Mouse (Mus musculus) megakaryocyte, embryonic 14.5 days (primary cell): Measurements from ENCODE around the gene Dctn5. TPM values are rescaled to one million over a fixed set of nuclear protein-coding genes. Genes with fewer than 3 reads are reported as not detected.

Experiments used
- H3K27me3 ChIP-seq: replicated peaks from 2 replicates; pipeline ENCODE3; 2012; ENCODE audit warnings: inconsistent platforms
- H3K36me3 ChIP-seq: replicated peaks from 2 replicates; pipeline ENCODE3; 2012; ENCODE audit warnings: low read length, inconsistent platforms, mixed read lengths
- H3K4me1 ChIP-seq: 2 replicates; pipeline ENCODE4 v1.6.1; 2012; ENCODE audit warnings: inconsistent platforms
- H3K4me3 ChIP-seq: replicated peaks from 2 replicates; pipeline ENCODE3; 2012; ENCODE audit warnings: moderate library complexity, mild to moderate bottlenecking, inconsistent platforms
- H3K9me3 ChIP-seq: 2 replicates; pipeline ENCODE4 v1.6.1; 2012; ENCODE audit warnings: inconsistent platforms
- FLI1 ChIP-seq: IDR thresholded peaks from 2 replicates; pipeline ENCODE4 v1.6.1; 2012; ENCODE audit warnings: low read length, inconsistent platforms, mixed read lengths
- GATA1 ChIP-seq: IDR thresholded peaks from 3 replicates; pipeline ENCODE4 v1.6.1; 2012; ENCODE audit warnings: mixed read lengths, low read length, inconsistent platforms, borderline replicate concordance
- polyA plus RNA-seq: library from polyadenylated mRNA; stranded (reverse); fragments of >175 nt; gene quantifications from 2 replicates; pipeline ENCODE4 v1.2.3, GENCODE M21; 2012; ENCODE audit warnings: low replicate concordance; ENCODE audit not compliant: insufficient read depth

Dctn5 gene
- polyA plus RNA-seq, 1 experiment: 7.6 TPM

DNA sequence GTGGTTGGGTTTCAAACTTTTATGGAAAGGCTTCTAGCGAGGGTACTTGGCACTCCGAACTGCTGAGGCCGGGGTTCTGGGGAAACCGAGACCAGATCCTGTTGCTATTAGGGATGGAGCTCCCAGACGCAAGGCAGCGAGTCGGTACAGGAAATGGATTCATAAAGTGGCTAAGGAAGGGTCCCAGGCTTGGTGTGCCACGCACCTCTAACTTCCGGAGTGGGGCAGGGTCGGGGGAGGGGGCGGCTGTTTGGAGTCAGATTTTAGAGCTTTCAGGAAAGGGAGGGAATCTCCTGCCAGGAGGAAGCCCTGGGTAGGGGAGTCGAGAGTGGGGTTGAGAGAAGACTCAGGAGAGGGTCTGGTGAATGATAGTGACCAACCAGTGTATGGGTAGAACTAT, 27.2 kb downstream of the Dctn5 start:
- no peak for TF ChIP-seq FLI1
- no peak for TF ChIP-seq GATA1

GRCm38 (mm10) chr7:122163766-122164165, 30.9 kb downstream of the Dctn5 start:
- TF ChIP-seq FLI1: no peak
- TF ChIP-seq GATA1: no peak
- Histone ChIP-seq H3K36me3 (peaks cover 79% of the 10 kb centered on the region), H3K9me3 (no peaks in the 10 kb centered on the region), H3K4me3 (no peak overlapping the region), H3K4me1 (peaks cover 59% of the 10 kb centered on the region), H3K27me3 (no peaks in the 10 kb centered on the region)

More for the DNA sequence above, 27.2 kb downstream of the Dctn5 start:
- H3K27me3 ChIP-seq: no peaks in the 10 kb centered on the region
- peak overlapping the region; percentile 97 for H3K4me3 ChIP-seq
- peaks cover 54% of the 10 kb centered on the region for H3K36me3 ChIP-seq
- no peaks in the 10 kb centered on the region for H3K9me3 ChIP-seq
- H3K4me1 ChIP-seq: peaks cover 76% of the 10 kb centered on the region

DNA sequence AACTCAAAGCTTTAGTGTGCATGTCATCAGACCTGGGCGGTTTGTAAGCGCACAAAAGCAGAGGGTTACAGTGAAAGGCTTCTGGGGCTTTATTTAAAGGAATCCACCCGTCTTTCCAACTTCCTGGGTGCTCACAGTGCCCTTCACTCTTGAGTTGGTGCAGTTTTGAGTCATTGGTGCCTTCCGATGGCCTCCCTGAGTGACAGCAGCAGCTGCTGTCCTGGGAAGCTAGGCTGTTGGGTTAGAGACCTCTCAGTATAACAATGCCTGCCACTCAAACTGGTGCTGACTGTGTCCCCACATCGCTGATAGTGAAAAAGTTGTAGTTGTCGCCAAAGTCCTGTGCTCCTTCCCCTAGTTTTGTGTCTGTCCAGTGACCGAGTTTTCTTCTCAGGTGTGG, 34.4 kb downstream of the Dctn5 start:
- H3K4me3 ChIP-seq: no peak overlapping the region
- peaks cover 37% of the 10 kb centered on the region for H3K4me1 ChIP-seq
- peaks cover 91% of the 10 kb centered on the region for H3K36me3 ChIP-seq
- TF ChIP-seq FLI1 (no peak), GATA1 (no peak)
- no peaks in the 10 kb centered on the region for H3K27me3 ChIP-seq
- H3K9me3 ChIP-seq: no peaks in the 10 kb centered on the region

- Histone ChIP-seq H3K4me1 (peaks cover 13% of the 10 kb centered on the region), H3K27me3 (peaks cover 17% of the 10 kb centered on the region), H3K9me3 (no peaks in the 10 kb centered on the region), H3K36me3 (peaks cover 57% of the 10 kb centered on the region), H3K4me3 (no peak overlapping the region)
- no peak for TF ChIP-seq FLI1
- no peak for TF ChIP-seq GATA1
Observed at GRCm38 (mm10) chr7:122170705-122171104, 37.9 kb downstream of the Dctn5 start.

DNA sequence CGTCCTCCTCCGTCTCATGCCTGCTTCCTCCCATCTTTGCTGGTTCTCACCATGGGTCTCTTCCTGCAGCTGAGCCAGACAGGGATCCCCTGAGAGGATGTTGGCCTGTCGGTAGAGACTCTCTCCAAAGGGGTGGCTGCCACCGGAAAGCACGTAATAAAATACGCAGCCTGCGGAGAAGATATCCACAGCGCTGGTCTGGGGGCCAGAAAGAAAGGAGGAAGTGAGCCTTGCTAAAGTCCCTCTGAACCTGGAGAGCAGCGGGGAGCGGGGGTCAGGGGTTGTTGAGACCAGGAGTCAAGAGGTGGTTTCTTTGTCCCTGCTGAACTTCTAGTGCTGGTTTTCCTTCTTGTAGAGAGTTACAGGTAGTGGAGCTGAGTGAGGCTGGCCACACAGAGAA, 38.8 kb downstream of the Dctn5 start:
- H3K27me3 ChIP-seq: peaks cover 23% of the 10 kb centered on the region
- peaks cover 48% of the 10 kb centered on the region for H3K36me3 ChIP-seq
- no peaks in the 10 kb centered on the region for H3K9me3 ChIP-seq
- peaks cover 7% of the 10 kb centered on the region; the same call in 1 of the 2 replicates for H3K4me1 ChIP-seq
- peak overlapping the region; percentile 47 for H3K4me3 ChIP-seq
- TF ChIP-seq FLI1 (no peak), GATA1 (no peak)

DNA sequence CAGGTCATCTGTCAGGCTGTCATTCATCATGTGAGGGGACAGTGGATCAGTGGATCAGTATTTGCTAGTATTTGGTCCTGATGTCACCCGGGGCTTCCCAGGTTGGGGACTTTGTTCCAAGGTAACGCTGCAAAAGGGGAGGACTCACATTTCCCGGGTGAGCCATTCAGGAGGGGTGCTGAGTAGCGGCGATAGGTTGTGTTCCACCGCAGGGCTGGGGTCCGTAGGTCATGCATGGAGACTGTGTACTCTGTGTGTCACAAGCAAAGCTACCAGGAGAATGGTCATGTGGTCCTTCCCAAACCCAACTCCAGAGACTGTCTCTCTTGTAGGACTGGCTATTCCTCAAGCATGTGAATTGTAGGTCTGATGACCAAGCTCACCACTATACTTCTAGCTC, 47.9 kb downstream of the Dctn5 start:
- TF ChIP-seq FLI1 (no peak), GATA1 (no peak)
- H3K9me3 ChIP-seq: no peaks in the 10 kb centered on the region
- H3K4me3 ChIP-seq: no peak overlapping the region
- 0 out of 2 replicates have a peak, but pooled peaks cover under 1% of the 10 kb centered on the region for H3K4me1 ChIP-seq
- no peaks in the 10 kb centered on the region for H3K36me3 ChIP-seq
- H3K27me3 ChIP-seq: peaks cover 63% of the 10 kb centered on the region

DNA sequence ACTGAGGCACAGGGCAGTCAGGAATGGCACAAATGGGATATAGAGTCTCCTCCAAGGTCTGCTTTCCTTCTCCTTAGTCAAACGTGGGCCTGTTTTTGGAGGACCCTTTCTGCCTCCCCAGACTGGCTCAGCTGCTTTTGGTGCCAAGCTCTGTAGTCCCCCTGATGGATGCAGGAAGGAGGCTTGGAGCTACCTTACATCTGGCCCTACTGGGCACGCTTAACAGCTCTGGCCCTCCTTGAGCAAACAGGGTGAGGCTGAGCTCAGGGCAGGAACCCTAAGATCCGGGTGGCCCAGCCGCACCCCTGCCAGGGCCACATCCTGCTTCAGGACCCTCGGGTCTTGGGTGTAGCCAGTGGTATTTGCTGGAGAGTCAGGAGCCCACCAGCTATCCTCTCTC, 51.7 kb downstream of the Dctn5 start:
- H3K4me1 ChIP-seq: 0 out of 2 replicates have a peak, but pooled peaks cover 3% of the 10 kb centered on the region
- H3K9me3 ChIP-seq: no peaks in the 10 kb centered on the region
- H3K36me3 ChIP-seq: no peaks in the 10 kb centered on the region
- TF ChIP-seq FLI1 (no peak), GATA1 (no peak)
- peaks cover 54% of the 10 kb centered on the region for H3K27me3 ChIP-seq
- H3K4me3 ChIP-seq: no peak overlapping the region

DNA sequence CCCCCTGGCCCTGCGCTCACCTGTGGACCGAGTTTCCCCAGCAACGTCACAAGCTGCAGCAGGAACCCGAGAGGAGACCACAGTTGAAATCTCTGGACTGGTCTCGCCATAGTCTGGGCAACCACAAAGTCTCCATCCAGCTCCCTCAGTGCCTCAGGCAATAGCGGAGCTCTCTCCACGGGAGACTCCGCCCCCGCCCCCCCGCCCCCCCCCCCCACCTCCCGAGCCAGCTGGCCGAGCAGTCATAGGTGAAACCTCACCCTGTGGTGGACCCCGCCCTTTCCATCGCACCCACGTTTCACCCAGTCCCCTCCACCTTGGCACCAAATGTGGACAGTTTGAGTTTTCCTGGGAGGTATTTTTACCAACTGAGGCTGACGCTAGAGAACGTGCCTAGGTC, 53.2 kb downstream of the Dctn5 start, which contains the start of gene Ern2:
Ern2 (minus strand) TSS at position 165 of the 400 bp plus-strand sequence.
- Histone ChIP-seq H3K27me3 (peaks cover 43% of the 10 kb centered on the region), H3K4me3 (no peak within 1 kb of the TSS), H3K9me3 (no peaks in the 10 kb centered on the region), H3K4me1 (0 out of 2 replicates have a peak, but pooled peaks cover 3% of the 10 kb centered on the region), H3K36me3 (no peaks in the 10 kb centered on the region)
- TF ChIP-seq FLI1 (no peak), GATA1 (no peak)

DNA sequence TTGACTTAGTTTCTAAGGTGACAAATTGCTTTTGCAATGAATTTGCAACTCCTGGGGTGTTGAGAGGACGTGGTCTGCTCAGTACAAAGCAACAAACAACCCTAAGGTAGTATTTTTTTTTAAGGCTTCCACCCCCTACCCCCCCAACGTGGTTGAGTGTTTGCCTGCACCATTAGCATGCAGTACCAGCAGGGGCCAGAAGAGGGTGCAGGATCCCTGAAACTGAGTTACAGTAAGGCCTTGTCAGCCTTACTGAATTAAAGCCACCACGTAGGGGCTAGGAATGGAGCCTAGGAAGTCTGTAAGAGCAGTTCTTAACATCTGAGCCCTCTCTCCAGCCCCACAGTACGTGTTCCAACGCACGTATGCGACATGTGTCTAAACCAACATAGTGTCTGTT, 56.6 kb downstream of the Dctn5 start:
- Histone ChIP-seq H3K4me3 (no peak overlapping the region), H3K4me1 (0 out of 2 replicates have a peak, but pooled peaks cover 3% of the 10 kb centered on the region), H3K36me3 (no peaks in the 10 kb centered on the region), H3K27me3 (peaks cover 16% of the 10 kb centered on the region), H3K9me3 (peaks cover 7% of the 10 kb centered on the region; the same call in 1 of the 2 replicates)
- no peak for TF ChIP-seq GATA1
- TF ChIP-seq FLI1: no peak

DNA sequence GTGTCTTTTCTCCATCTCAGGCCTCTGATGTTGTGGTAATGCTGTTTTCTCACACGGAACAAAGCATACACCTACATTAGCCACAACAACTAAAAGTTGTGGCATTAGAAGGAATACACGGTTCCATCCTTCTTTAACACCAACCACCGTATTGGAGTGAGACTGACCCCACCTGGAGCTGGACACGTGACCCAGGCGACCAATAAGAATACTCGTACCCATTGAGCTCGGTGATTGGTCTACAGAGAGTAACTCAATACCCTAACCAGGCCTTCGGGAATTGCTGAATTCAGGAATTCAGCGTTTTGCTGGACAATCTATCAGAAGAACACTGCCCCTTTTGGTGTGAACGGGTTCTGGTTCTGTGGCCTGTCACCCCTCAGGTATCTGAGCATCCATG, 58.3 kb downstream of the Dctn5 start:
- Histone ChIP-seq H3K27me3 (peaks cover 7% of the 10 kb centered on the region), H3K4me1 (no peaks in the 10 kb centered on the region)
- TF ChIP-seq FLI1 (no peak), GATA1 (no peak)

More for the DNA sequence above, 58.3 kb downstream of the Dctn5 start:
- H3K36me3 ChIP-seq: no peaks in the 10 kb centered on the region
- H3K9me3 ChIP-seq: peaks cover 21% of the 10 kb centered on the region
- no peak overlapping the region for H3K4me3 ChIP-seq
